Mouse (Mus musculus) gastrocnemius, adult 8-10 months (tissue): ENCODE data around the gene Cerk. TPM values are rescaled to one million over a fixed set of nuclear protein-coding genes. Genes with fewer than 3 reads are reported as not detected.
"Not testable (repeated sequence)": the region's sequence is repeated elsewhere in the genome, so short reads cannot be mapped to it uniquely, and the experiment has no call there.

Experiments
- DNase-seq, 2 experiments: peaks; one replicate each; pipeline ENCODE4 v3.0.0; 2022; ENCODE audit warnings: low spot score in 2 of 2
- total RNA-seq, 4 experiments: library from RNA; stranded (reverse); gene quantifications; 2 replicates each; pipeline ENCODE4 v1.2.4; 2022

Gene Cerk
- 1 to 10 TPM; 3.2 to 4.4 (median 3.8) TPM for total RNA-seq

GRCm38 (mm10) chr15:86185689-86186569 lies at the start of gene Cerk:
Gene Cerk, minus strand, starts transcription at chr15:86186141.
- DNase-seq, result peak; percentile 54 to 58

DNA sequence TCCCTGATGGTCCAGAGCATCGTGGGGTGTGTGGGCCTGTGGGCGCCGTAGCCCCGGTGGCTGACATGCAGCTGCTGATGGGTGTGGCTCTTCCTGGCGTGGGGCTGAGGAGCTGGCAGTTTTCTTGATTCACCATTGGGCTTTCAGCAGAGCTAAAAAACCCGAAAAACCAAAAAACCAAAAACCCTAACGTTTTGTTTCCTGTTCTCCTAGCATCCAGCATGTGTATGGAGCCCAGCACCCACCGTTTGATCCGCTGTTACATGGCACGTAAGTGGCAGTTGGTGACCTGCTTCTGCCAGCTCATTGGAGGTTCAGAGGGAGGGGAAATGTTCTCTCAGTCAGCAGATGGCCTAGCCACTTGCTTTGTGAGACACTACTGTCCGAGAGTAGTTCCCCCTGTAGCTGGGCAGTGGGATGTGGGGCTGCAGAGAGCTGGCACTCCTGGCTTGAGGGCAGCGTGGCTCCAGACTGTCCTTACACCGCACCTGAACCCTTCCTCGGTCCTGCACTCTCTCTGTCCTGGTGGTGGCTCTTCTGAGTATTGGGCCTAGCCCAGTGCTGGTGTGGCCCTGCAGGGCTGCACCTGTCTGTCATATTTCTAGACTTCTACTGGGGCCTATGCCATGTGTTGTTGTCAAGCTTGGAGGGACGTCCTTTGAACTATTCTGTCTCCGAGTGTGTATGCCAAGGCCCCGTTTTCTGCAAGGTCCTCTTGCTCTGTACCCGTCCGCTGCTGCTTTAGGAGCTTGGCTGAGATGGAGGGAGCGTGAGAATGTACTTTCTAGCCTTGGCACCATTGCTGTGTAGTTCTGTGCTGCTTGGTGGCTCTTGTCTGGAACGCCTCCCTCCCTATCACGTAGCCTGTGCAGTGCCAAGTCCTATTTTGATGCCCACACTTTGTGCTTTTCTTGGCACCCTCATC lies 48.8 kb upstream of the Cerk start:
- DNase-seq, result peak in 1 of 2 experiments; percentile 42

DNA sequence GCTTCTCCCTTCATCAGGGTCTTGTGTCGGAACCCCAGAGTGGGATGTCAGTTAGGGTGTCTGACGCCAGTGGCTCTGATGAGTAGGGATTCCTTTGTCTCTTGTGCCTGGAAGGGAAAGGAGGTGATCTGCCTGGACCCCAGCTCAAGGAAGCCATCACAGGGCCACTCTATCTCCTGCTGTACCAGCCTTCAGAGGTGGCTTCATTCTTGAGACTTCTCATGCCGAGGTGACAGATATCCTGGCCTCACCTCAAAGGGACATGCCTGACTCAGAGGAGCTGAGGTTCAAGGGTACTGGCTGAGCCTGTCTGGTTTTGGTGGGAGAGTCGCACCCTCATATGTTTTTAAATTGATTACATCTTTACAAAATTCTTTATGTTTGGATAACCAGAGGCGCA lies 48.1 kb upstream of the Cerk start:
- no peak for DNase-seq

DNA sequence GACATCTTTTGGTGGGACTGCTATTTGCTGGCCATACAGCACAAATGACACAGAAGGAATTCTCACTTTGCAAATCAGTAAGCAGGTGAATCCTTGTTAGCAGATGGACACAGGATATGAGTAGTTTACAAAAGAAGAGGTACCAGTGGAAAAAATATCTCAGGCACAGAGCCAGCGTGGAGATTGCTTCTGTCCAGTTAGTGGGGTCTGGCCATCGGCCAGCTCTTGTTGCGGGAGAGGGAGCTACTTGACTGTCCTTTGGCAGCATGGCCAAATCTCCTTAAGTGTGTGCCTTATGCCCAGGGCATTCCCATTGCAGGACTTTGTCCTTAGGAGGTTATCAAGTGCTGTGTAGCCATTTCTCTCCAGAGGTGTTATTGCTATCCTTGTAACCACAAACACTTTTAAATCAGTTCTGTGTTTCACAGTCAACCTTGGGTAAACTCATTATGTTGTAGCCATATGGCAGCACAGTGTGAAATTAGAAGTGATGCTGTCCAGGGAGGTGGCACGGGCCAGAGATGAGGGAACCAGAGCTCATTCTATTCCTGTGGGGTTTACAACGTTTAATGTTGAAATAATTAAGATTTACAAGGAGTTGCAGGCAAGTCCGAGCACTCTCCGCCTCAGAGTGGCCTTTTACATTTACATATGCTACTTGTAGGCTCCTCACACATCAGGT lies 46.0 kb upstream of the Cerk start:
- no peak for DNase-seq

GRCm38 (mm10) chr15:86231170-86231569 lies 45.2 kb upstream of the Cerk start:
- no peak for DNase-seq

DNA sequence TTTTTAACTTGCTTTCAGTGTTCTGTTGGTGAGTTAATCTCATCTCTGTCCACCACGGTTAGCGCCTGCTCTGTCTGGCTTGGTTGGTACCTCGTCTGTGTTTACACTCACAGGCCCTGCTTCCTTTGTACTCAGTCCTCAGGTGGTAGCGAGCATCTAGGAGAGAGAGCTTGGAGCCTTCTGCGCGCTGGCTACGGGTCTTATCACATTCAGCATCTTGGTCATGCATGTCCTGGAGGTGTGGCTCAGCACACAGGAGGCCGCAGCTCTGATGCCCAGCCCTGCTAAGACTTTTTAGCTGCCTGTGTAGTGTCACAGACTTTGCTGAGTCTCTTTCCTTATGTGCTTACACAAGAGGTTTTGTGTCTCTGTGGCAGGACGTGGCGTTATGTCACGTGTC lies 43.7 kb upstream of the Cerk start:
- no peak for DNase-seq

DNA sequence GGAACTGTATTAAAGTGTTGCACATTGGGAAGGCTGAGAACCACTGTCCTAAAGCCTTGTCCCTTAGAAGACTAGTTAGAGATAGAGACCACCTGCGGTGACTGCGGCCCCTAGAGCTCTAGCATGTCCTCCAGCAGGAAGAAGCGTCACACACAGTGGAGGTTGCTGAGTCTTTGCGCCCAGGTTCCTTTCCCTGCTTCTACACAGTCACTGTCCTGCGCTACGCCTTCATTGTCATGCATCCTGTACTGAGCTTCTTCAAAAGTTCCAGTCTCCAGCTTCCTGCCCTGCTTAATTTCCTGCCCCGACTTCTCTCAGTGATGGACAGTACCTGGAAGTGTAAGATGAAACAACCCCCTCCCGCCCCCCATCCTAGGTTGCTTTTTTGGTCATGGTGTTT lies 43.1 kb upstream of the Cerk start:
- no peak for DNase-seq

DNA sequence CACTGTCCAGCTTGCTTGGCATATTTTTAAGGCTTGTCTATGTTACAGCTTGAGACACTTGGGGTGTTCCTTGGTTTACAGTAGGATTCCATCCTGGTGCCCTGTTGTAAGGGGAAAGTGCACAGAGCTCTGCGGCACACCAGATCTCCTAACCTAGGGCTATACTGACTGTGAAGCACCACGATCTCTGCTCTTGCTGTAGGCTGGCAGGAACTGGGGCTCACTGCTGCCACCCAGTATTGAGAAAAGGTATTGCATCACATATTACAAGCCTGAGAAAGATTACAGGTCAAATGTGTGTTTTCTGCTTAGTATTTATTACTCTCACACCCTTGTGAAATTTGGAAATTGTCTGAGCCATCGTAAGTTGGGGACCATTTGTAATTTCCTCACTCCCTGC lies 42.2 kb upstream of the Cerk start:
- no peak for DNase-seq

GRCm38 (mm10) chr15:86226968-86227367 lies 41.0 kb upstream of the Cerk start:
- no peak for DNase-seq

DNA sequence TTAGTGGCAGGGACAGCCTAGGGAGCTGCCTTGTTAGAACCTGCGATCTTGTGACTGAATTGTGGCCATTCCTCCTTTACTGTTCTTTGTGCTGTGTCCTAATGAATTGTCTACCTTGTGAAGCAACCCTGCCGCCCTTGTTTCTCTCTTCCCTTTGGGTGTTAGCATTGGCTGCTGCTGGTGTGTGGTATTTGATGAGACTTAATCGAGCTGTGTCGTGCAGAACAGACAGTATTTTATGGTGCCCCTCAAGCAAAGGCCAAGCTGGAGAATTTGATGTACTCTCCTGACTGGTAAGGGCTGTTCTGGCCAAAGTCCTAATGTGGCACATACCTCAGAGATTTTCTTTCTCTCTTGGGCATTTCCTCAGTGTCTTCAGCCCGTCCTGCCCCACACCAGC lies 40.3 kb upstream of the Cerk start:
- no peak for DNase-seq

- no peak for DNase-seq
These were observed 39.1 kb upstream of the Cerk start for GRCm38 (mm10) chr15:86224972-86225551.

DNA sequence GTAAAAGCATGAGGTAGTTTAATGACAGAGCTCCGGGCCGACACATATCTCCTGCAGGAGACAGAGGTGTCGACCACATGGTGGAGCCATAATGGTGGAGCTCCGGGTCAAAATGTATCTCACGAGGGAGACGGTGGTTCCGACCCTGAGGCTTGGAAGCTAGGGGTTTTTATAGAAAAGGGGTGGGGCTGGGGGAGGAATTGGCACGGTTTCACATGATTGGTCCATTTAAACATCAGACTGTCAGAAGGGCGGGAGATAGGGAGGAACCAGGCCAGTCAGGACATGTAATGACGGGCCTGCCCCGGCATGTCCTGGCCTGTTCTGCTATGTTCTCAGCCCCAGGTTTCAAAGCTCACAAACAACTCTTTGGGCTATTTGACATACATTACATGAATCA lies 36.0 kb upstream of the Cerk start:
- DNase-seq, result not testable (repeated sequence)

GRCm38 (mm10) chr15:86221369-86221768 lies 35.4 kb upstream of the Cerk start:
- DNase-seq, result no peak

DNA sequence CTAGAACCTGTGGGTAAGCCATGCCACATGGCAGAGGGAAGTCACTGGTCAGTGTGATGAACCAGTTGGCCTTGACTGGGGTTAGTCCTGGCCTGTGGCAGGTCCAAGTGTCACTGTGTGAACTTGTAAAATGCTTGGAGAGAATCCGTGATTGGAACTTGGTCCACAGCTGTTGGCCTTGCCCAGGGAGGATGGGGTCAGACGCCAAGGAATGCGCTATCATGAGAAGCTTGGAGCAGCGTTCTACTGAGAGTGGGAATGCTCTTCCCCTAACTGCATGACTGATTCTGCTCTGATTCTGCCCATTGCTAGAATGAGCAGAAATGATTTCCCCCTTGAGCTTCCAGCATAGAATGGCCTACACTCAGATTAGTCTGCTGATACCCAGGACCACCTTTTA lies 34.8 kb upstream of the Cerk start:
- DNase-seq, result no peak

DNA sequence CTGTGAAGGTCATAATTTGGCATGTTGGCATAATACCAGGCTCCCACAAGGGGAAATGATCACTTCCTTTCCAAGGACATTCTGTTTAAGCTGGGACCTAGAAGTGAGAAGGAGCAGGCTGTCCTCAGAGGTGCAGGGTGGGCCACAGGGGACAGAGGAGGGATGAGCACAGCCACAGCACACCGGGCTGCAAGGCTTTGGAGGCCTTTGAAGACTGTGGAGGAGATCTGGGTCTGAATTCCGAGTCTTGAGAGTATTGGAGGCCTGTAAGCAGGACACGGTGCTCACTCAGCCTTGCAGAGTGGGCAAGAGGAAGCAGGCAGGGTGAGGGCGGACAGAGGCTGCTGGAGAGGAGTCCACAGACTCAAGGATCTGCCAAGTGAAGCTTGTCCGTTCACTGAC lies 34.3 kb upstream of the Cerk start:
- no peak for DNase-seq

DNA sequence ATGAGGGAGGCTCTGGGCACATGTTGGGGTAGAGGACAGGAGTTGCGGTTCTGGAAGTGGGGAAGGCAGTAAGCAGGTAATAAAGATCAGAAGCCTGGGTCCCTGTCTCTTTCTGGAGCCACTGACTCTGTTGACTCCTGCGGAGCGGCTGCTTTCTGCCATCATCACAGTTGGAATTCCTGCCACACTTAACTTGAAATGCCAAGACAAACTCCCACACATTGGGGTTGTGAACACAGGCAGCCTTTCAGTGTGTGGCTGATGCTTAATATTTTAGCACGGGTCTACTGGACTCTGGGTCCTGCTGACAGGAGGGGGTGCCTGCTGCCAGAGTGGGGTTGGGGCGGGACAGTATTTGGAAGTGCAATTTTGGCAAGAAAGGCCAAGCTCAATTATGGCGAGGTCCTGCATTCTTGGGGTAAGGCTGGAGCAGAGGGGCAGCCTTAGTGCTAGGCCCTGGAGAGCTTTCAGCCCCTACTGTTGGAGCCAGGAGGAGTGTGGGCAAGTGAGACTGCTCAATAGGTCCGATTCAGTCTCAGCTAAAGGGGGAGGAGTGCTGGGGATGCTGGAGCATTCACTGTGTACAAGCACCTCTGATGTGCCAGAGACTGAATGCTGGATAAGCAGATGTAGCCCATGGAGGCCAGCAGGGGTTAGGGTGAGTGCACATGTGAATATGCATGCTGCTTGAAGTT lies 33.7 kb upstream of the Cerk start:
- no peak for DNase-seq

GRCm38 (mm10) chr15:86216641-86217040 lies 30.7 kb upstream of the Cerk start:
- DNase-seq, result not testable (repeated sequence)

DNA sequence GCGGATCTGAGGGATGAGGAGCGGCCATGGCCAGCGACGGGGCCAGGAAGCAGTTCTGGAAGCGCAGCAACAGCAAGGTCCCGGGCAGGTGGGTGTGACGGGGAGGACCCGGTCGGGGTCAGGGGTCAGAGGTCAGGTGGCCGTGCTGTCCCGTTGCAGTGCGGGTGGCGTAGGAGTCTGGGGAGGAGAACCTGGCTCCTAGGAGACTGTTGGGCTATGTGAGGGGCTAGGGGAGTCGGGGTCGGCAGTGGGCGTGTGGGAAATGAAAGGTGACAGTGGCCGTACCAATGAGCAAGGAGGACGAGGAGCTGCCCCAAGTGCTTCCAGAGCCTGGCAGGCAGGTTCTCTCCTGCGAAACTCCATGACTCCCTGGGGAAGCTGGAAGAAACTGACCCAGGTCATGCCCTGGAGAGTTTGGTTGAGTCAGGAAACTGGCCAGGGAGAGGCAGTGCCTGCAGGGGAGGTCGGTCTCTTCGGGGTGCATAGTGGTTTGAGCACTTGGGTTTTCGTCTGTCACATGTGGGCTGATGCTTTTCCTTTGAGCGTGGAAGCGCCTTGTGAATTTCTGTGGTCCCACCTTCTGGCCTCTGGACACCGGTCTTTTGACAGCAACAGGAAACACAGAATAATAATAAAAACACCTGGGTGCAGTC lies 28.7 kb upstream of the Cerk start:
- peak in 1 of 2 experiments; percentile 49 for DNase-seq

- DNase-seq, result peak; percentile 76 to 85
These were observed 28.0 kb upstream of the Cerk start, which contains the start of gene Tbc1d22a for GRCm38 (mm10) chr15:86213753-86214548. Gene Tbc1d22a, plus strand, starts transcription at chr15:86214459.
